Mouse (Mus musculus): ENCODE data around the gene Noa1. TPM values are rescaled to one million over a fixed set of nuclear protein-coding genes. Genes with fewer than 3 reads are reported as not detected.
A peak's percentile ranks its signal among the peaks of the same experiment; 100 is the strongest.

The Noa1 gene
- polyA plus RNA-seq, 1 experiment from 2014 or later: 35.5 TPM

- no peak for ATAC-seq (ENCODE audit: low FRiP score)
- no peak overlapping the region for H3K4me3 ChIP-seq
- H3K9me3 ChIP-seq (replicated peaks): no peaks in the 10 kb centered on the region
- no peaks in the 10 kb centered on the region for H3K4me1 ChIP-seq
- WGBS: 86% methylated on average over 9 of the region's 9 CpGs
- no peaks in the 10 kb centered on the region for H3K27me3 ChIP-seq
- peaks cover 44% of the 10 kb centered on the region for H3K36me3 ChIP-seq
- no peak overlapping the region for H3K27ac ChIP-seq
- H3K9ac ChIP-seq: no peak overlapping the region
- no peak overlapping the region for H3K4me2 ChIP-seq (replicated peaks)
These were observed 27.6 kb downstream of the Noa1 start for GRCm38 (mm10) chr5:77282242-77282641.

GRCm38 (mm10) chr5:77281518-77282174 is 28.2 kb downstream of the Noa1 start:
- Histone ChIP-seq H3K27me3 (no peaks in the 10 kb centered on the region), H3K27ac (no peak overlapping the region), H3K4me2 (replicated peaks) (no peak overlapping the region), H3K4me1 (no peaks in the 10 kb centered on the region), H3K4me3 (no peak overlapping the region), H3K9me3 (replicated peaks) (no peaks in the 10 kb centered on the region), H3K36me3 (peaks cover 43% of the 10 kb centered on the region), H3K9ac (no peak overlapping the region)
- WGBS: 87% methylated on average over 20 of the region's 20 CpGs
- no peak; the same call in 1 of the 2 replicates for ATAC-seq (ENCODE audit: low FRiP score)

GRCm38 (mm10) chr5:77277204-77277603 is 32.7 kb downstream of the Noa1 start:
- whole genome bisulfite sequencing: 97% methylated on average over 6 of the region's 6 CpGs
- Histone ChIP-seq H3K9ac (no peak overlapping the region), H3K9me3 (replicated peaks) (no peaks in the 10 kb centered on the region), H3K4me3 (no peak overlapping the region), H3K4me1 (no peaks in the 10 kb centered on the region), H3K27me3 (no peaks in the 10 kb centered on the region), H3K27ac (no peak overlapping the region), H3K36me3 (peaks cover 60% of the 10 kb centered on the region), H3K4me2 (replicated peaks) (no peak overlapping the region)
- no peak for ATAC-seq (ENCODE audit: low FRiP score)

- Histone ChIP-seq H3K9me3 (replicated peaks) (no peaks in the 10 kb centered on the region), H3K36me3 (peaks cover 55% of the 10 kb centered on the region), H3K9ac (no peak overlapping the region), H3K27me3 (no peaks in the 10 kb centered on the region), H3K4me3 (no peak overlapping the region), H3K4me1 (no peaks in the 10 kb centered on the region), H3K4me2 (replicated peaks) (no peak overlapping the region), H3K27ac (no peak overlapping the region)
- 84% methylated on average over 5 of the region's 5 CpGs for WGBS
- ATAC-seq (ENCODE audit: low FRiP score): no peak
These were observed 33.9 kb downstream of the Noa1 start for GRCm38 (mm10) chr5:77275950-77276349.

GRCm38 (mm10) chr5:77273151-77273550 is 36.7 kb downstream of the Noa1 start:
- Histone ChIP-seq H3K4me2 (replicated peaks) (no peak overlapping the region), H3K36me3 (peaks cover 73% of the 10 kb centered on the region), H3K9ac (no peak overlapping the region), H3K9me3 (replicated peaks) (no peaks in the 10 kb centered on the region), H3K4me1 (0 out of 2 replicates have a peak, but pooled peaks cover 2% of the 10 kb centered on the region), H3K27ac (no peak overlapping the region), H3K4me3 (no peak overlapping the region), H3K27me3 (no peaks in the 10 kb centered on the region)
- 84% methylated on average over 7 of the region's 7 CpGs for WGBS
- ATAC-seq (ENCODE audit: low FRiP score): no peak

GRCm38 (mm10) chr5:77269399-77269798 is 40.5 kb downstream of the Noa1 start:
- Histone ChIP-seq H3K36me3 (peaks cover 49% of the 10 kb centered on the region), H3K4me2 (replicated peaks) (no peak overlapping the region), H3K4me1 (peaks cover 10% of the 10 kb centered on the region; the same call in 1 of the 2 replicates), H3K4me3 (no peak overlapping the region), H3K9ac (no peak overlapping the region), H3K27me3 (peaks cover 3% of the 10 kb centered on the region; the same call in 1 of the 2 replicates), H3K9me3 (replicated peaks) (no peaks in the 10 kb centered on the region), H3K27ac (no peak overlapping the region)
- 83% methylated on average over 8 of the region's 8 CpGs for WGBS
- no peak for ATAC-seq (ENCODE audit: low FRiP score)

GRCm38 (mm10) chr5:77267957-77268624 is 41.8 kb downstream of the Noa1 start:
- Histone ChIP-seq H3K9me3 (replicated peaks) (no peaks in the 10 kb centered on the region), H3K36me3 (peaks cover 38% of the 10 kb centered on the region), H3K27ac (no peak overlapping the region), H3K4me1 (peaks cover 10% of the 10 kb centered on the region; the same call in 1 of the 2 replicates), H3K9ac (no peak overlapping the region), H3K4me3 (no peak overlapping the region), H3K4me2 (replicated peaks) (no peak overlapping the region), H3K27me3 (peaks cover 7% of the 10 kb centered on the region)
- no peak for ATAC-seq (ENCODE audit: low FRiP score)
- WGBS: 95% methylated on average over 30 of the region's 30 CpGs

- ATAC-seq (ENCODE audit: low FRiP score): no peak
- Histone ChIP-seq H3K27me3 (peaks cover 7% of the 10 kb centered on the region), H3K9me3 (replicated peaks) (no peaks in the 10 kb centered on the region), H3K4me3 (peak overlapping the region; percentile 91; the same call in 1 of the 2 replicates), H3K4me1 (peaks cover 10% of the 10 kb centered on the region; the same call in 1 of the 2 replicates), H3K27ac (no peak overlapping the region), H3K4me2 (replicated peaks) (peak overlapping the region; percentile 86), H3K9ac (no peak overlapping the region), H3K36me3 (peaks cover 33% of the 10 kb centered on the region)
- 69% methylated on average over 4 of the region's 4 CpGs for WGBS
These were observed 42.4 kb downstream of the Noa1 start for GRCm38 (mm10) chr5:77267441-77267840.

- Histone ChIP-seq H3K4me1 (peaks cover 10% of the 10 kb centered on the region; the same call in 1 of the 2 replicates), H3K4me3 (peak overlapping the region; percentile 91), H3K36me3 (peaks cover 31% of the 10 kb centered on the region), H3K27me3 (peaks cover 7% of the 10 kb centered on the region), H3K4me2 (replicated peaks) (peak overlapping the region; percentile 86), H3K9me3 (replicated peaks) (no peaks in the 10 kb centered on the region), H3K27ac (peak overlapping the region; percentile 91; the same call in 1 of the 2 replicates), H3K9ac (peak overlapping the region; percentile 84)
- ATAC-seq (ENCODE audit: low FRiP score): no peak
- 3% methylated on average over 11 of the region's 11 CpGs for WGBS
These were observed 42.9 kb downstream of the Noa1 start for GRCm38 (mm10) chr5:77266886-77267401.

GRCm38 (mm10) chr5:77266066-77266885 is 43.6 kb downstream of the Noa1 start:
- Histone ChIP-seq H3K9me3 (replicated peaks) (no peaks in the 10 kb centered on the region), H3K27me3 (peaks cover 7% of the 10 kb centered on the region)

GRCm38 (mm10) chr5:77265671-77266065 is 44.2 kb downstream of the Noa1 start:
- peak overlapping the region; percentile 91 for H3K27ac ChIP-seq
- no peaks in the 10 kb centered on the region for H3K9me3 ChIP-seq (replicated peaks)
- peaks cover 10% of the 10 kb centered on the region; the same call in 1 of the 2 replicates for H3K4me1 ChIP-seq
- ATAC-seq (ENCODE audit: low FRiP score): peak; percentile 80
- peaks cover 23% of the 10 kb centered on the region for H3K36me3 ChIP-seq
- peaks cover 7% of the 10 kb centered on the region for H3K27me3 ChIP-seq
- peak overlapping the region; percentile 86 for H3K4me2 ChIP-seq (replicated peaks)
- peak overlapping the region; percentile 91 for H3K4me3 ChIP-seq
- under 1% methylated on average over 30 of the region's 53 CpGs for WGBS
- H3K9ac ChIP-seq: peak overlapping the region; percentile 84

More at GRCm38 (mm10) chr5:77266066-77266885, 43.6 kb downstream of the Noa1 start:
- 1% methylated on average over 67 of the region's 87 CpGs for WGBS
- Histone ChIP-seq H3K4me1 (peaks cover 10% of the 10 kb centered on the region; the same call in 1 of the 2 replicates), H3K27ac (peak overlapping the region; percentile 91), H3K4me2 (replicated peaks) (peak overlapping the region; percentile 86), H3K4me3 (peak overlapping the region; percentile 91), H3K36me3 (peaks cover 25% of the 10 kb centered on the region), H3K9ac (peak overlapping the region; percentile 84)
- peak; percentile 62 for ATAC-seq (ENCODE audit: low FRiP score)

Data from hindbrain, embryonic 12.5 days (tissue).